Mouse (Mus musculus) cerebellum, adult 2 months (tissue): Measurements from ENCODE around the gene Cadm1.

Experiments
- CTCF ChIP-seq: fragments of 200-500 bp; IDR thresholded peaks from 2 replicates; pipeline ENCODE4 v1.5.1; 2011; ENCODE audit warnings: low read depth, mild to moderate bottlenecking, control low read depth, low read length, moderate library complexity, borderline replicate concordance; ENCODE audit not compliant: insufficient read depth
- POLR2A ChIP-seq: fragments of 200-500 bp; IDR thresholded peaks from 2 replicates; pipeline ENCODE4 v1.6.1; 2011; ENCODE audit warnings: low read length, control low read depth, borderline replicate concordance; ENCODE audit not compliant: insufficient read depth

DNA sequence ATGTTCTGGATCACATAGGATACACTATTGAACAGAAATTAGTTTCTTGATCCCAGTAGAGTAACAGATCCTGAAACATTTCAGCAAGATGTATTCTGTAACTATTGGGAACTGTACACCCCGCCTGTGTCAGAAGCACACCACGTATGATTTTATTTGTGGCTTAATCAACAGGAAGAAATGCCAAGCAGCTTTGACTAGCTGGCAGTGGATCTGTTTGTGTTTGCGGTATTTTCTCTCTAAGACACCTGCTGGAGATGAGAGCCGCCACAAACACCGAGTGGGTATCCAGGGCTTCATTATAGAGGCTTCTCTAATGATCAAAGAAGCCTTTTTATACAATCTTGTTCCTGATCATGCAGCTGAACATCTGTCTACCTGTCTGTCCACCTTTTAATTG, 204.9 kb downstream of the Cadm1 start:
- TF ChIP-seq POLR2A (no peak), CTCF (no peak)
